Mouse (Mus musculus) liver, embryonic 14.5 days (tissue): ENCODE data around the gene Kansl1.

ENCODE experiments used
- CTCF ChIP-seq: IDR thresholded peaks from 2 replicates; pipeline ENCODE4 v1.5.1; 2016; ENCODE audit warnings: antibody characterized with exemption, low read depth, control low read depth
- EP300 ChIP-seq: IDR thresholded peaks from 2 replicates; pipeline ENCODE4 v1.6.1; 2016; ENCODE audit warnings: antibody characterized with exemption, low read depth

GRCm38 (mm10) chr11:104435753-104436152 lies 32.9 kb downstream of the Kansl1 start:
- no peak for TF ChIP-seq CTCF
- TF ChIP-seq EP300: peak; percentile 52
